Mouse (Mus musculus) activated CD4-positive, CD25-positive, alpha-beta regulatory T cell, adult 9 weeks (primary cell): Measurements from ENCODE around the gene Edn2. TPM values are rescaled to one million over a fixed set of nuclear protein-coding genes. Genes with fewer than 3 reads are reported as not detected.

Experiments
- polyA plus RNA-seq: library from polyadenylated mRNA; unstranded; fragments of 100-300 nt; shearing (Covaris generic); gene quantifications from one replicate; pipeline ENCODE4 v1.2.1, GENCODE M21; 2017

Gene Edn2
- 0.38 TPM for polyA plus RNA-seq

GRCm38 (mm10) chr4:120161166-120161949, at the start of gene Edn2:
Gene Edn2 (plus strand): TSS chr4:120161206.

Other genes with a start within 250 kb of the Edn2 start
- not detected for gene AL607142.1, start 96.2 kb upstream of the Edn2 start, polyA plus RNA-seq
- gene Foxo6, start 126.1 kb downstream of the Edn2 start, polyA plus RNA-seq: not detected
- 11.4 TPM for gene Scmh1, start 244.1 kb downstream of the Edn2 start, polyA plus RNA-seq